Mouse (Mus musculus) cerebellum, adult 18-20 months (tissue): ENCODE measurements at regions not wholly inside any gene's neighbourhood (a gene's known extent, or its start where the extent isn't known, plus 50 kb on each side); places are given as distances from the start of the nearest gene placed in this dataset.

Experiments used
- DNase-seq, 2 experiments: peaks; one replicate each; pipeline ENCODE4 v3.0.0; 2021

DNA sequence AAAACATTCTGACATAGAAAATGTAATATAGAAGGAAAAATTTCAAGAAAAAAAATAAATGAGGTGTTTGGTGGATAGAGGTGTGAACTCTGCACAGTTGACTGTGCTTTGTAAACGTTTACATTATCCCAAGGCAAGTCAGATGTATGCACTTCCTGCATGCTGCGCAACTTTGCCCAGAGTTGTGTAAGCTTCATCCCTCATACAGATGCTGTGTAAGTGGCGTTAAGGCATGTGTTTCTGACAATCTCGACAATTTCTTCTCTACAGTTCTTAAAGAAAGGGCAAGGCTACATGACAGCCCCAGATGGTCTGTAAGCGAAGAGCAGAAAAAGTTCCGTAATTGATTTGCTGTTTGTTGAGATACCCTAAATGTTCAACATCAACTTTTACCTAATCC is 476.6 kb upstream of the Pitx2 start:
- no peak for DNase-seq

DNA sequence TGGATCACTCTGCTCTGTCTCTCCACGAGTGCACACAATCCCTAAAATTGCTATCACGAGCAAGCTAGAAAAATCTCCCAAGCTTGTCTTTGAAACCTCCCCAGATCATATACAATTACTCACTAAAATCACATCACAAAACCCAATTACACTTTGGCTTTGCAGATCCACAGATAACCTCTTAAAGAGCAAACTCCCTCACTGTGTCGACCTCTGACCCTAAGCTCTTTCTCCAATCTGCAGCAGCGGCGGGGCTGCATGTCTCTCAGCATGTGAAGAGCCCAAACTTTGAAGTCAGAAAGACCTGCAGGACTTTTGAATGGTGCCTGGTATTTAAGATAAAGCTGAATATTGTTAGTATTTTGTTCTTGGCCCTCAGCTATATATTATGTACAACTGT is 479.4 kb upstream of the Pitx2 start:
- no peak for DNase-seq

DNA sequence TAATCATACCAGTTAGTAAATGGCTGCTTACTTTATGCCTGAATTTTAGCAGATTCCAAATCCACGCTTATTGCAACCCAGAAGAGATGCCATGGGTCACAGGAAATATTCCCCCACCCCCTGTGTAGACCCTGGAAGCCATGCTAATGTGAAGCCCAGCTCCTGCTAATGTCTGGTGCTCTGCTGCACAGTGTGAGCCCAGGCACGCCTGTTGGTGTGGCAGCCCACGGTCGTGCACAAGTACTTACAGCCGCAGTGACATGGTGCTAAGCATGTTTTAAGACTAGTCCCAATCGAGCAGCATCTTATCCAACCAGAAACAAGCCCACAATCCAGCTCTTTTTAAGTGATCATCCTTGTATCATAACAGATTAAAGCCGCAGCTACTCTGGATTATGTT is 480.5 kb upstream of the Pitx2 start:
- DNase-seq, result no peak

DNA sequence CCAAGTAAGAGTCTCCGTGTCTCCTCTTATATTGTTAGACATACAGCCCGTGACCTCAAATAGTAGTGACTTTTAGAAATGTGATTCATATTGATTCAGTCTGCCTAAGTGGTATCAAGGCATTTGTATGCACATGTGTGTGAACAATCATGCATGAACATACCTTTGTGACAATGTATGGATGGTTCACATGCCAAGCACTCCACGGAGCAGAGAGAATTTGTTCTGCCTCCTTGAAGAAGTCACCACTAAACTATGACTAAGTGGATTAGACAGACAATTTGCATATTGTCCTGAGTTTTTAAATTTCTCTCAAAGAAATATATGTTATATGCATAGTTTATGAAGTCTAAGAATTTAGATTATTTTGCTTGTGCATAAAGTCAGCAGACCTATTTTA is 492.4 kb upstream of the Pitx2 start:
- DNase-seq, result no peak

DNA sequence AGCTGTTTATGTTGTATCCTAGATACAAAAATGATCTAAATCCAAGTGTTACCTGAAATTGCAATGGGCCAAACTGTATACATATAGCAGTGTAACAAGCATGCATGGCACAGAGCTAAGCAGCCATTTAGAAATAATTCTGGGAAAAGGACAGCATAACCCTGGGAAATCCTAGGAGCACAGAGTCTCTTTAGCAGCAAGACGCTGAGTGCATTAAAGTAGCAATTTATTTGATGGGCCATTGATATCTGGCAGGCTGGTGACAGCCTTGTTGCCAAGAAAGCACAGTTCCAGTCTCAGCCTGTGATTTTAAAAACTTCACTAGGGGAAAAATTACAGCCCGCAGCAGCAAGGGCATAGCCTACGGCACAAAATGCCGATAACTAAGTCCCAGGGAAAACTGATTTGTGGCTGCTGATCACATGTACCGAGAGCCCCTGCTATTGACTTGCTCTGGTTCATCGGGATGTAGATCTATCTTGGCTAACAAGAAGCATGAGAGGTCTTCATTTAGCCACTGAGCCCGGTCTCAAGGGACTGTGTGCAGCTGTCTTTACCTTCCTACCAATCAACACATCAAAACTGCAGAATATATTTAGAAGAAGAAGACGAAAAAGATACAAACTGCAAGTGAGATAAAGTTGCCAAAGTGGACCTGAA is 531.1 kb upstream of the Pitx2 start:
- no peak for DNase-seq

DNA sequence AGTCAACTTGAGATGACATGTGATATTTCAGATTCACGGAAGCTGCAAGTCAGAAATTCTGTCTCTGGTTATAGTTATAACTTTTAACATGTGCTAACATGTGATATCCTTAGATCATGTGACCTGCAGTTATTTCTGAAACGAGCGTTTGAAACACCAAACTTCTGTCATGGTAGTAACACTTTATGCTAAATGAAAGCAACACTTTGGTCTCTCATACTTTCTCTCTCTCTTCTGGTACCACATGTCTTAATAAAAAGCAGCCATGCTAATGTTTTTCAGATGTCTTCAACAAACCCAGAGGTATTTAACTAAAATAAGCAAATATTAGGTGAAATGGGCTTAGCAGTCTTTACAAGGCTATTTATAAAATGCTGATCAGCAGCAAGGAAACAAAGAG is 534.5 kb upstream of the Pitx2 start:
- DNase-seq, result no peak

DNA sequence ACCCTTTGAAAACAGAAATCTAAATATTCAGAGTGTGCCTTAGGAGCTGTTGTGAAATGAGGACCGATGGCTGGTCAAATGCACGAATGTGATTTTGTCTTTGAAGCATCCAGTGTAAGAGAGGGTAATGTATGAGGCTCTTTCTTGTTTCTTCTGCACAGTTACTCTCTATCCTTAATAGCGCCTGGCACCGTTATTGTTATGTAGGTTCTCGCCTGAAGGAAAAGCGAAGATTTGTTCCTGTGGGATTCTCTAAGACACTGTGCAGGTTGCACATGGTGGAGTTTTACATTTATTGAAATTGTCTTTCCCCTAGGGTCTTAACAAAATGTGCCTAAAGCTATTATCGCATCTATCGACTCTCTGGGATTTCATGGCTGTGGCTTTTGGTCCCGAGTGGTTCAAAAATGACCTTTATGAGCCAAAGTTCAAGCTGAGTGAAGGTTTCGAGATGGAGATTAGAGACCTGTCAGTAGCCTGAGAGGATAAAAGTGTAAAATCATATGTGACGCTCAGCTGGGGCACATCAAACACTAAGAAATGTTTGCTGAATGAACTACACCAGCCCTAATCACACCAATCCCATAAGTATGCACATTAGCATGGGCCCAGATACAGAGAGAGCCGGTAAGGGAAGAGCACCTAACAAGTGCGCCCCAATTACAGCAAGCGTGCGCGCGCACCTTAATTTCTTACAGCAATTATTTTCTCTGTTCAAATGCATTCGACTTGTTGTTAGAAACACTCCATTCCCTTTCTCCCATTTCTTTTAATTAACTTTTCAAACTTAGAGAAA is 562.5 kb upstream of the Pitx2 start:
- no peak for DNase-seq

DNA sequence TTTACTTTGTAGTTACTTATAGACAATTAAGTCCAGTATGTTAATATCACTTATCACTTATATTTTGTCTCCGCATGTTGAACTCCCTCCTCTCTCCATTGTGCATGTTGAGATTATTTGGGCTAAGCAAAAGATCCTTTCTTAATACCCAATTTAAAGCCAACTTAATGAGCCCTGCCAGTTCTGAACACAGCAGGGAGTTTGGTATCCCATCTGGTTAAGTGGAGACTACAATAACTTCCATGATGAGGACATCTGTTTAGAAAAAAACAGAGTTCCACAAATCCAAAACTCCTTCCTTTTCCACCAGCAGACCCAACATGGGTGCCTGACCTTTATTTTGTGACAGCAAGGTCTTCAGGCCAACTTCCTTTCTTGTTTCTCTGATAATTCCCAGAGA is 572.0 kb upstream of the Pitx2 start:
- no peak for DNase-seq

DNA sequence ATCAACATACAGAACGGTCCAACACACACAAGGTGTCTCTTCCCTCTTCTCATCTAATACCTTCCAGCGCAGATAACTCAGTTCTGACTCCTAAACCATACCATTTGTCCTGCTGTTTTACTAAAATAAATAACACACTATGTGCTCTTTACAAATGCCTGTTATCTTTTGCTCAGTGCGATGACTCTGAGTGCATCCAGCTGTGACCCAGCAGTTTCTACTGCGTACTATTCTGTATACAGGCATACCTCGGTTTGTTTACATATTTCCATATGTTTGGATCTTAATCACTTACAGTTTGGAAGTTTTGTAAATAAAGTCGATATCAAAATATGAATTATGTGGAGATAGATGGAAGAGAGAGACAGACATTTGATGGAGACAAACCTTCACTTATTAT is 583.0 kb upstream of the Pitx2 start:
- no peak for DNase-seq

DNA sequence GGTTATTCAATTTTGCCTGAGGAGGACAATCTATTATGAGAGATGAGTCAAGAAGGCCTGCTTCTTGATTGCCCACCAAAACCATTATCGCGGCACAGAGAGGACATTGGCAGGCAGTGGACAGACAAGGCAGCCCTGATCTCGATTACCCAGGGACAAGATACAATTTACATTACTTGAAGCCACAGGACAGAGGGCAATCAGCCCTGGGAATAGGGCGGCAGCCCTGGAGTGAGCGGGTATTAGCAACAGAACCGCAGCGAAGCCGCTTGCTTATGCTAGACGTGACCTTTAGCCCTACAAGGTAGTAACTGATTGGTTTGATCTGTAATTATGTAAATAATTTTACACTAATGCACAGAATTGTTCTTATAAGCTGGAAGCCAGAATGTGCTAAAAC is 586.0 kb upstream of the Pitx2 start:
- no peak for DNase-seq

DNA sequence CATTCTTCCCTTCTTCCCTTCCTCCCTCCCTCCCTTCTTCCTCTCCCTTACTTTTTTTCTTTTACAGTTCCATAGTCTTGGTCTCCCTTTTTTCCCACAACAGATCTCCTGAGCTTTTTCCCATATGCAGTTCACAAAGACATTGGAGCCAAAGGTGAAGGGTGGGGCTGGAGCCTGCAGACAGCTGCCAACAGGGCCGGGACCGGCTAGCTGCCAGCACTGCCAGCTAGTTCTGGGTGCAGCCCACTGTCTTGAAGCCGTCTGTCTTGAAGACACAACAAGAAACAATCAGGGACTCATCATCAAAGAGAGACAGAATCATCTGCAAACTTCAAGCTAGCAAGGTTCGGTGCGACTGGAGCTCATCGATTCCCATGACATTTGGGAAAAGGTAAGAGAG is 588.9 kb upstream of the Pitx2 start:
- no peak for DNase-seq

DNA sequence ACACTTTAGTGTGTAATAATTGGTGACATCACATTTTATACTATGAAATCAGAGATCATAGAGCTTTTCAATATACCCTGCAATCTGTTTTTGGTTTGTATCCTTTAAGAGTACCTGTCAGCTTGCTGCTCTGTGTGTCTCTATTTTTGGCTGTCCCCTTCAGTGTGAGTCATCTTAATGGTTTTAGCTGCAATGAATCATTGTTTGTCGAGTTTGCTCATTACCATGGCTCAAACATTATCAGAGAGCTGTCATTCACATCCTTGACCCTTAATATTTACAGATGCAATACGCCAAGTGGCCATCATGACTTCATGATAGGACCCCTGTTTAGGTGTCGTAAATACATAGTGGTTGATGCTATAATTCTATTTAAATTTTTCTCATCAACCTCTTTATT is 591.0 kb upstream of the Pitx2 start:
- no peak for DNase-seq

DNA sequence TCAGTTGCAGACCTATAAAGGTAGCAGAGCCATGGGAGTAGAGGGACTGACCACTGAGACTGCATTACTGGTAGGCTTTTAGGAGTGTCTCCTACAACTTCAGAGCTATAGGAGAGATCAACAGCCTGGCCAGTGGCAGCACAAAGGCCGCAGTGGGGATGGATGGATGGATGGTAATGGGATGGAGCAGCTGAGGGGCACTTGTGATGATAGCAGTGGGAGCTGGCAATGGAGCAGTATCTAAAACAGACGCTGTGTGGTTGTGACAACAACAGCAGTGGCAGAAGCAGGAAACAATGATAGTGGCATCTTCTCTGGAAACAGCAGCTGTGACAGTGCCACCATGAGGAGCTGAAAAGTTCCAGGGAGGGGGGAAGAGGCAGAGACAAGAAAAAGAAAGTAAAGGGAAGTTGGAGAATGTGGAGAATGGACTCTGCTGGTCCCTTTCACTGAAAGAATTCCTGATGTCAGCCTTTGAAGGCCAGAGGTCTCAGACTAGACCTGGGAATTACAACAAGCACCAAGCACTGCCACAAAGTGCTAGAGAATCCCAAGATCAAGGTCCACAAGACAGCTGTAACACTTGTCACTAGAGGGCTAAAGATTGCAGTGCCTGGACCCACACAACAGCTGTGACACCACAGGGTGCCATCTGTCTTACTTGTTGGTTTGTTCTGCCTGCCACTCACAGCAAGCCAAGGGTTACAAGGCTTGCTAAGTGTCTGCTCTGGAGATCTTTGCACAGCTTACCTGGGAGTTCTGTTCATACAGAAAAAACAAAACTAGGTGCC is 624.1 kb upstream of the Pitx2 start:
- no peak for DNase-seq

DNA sequence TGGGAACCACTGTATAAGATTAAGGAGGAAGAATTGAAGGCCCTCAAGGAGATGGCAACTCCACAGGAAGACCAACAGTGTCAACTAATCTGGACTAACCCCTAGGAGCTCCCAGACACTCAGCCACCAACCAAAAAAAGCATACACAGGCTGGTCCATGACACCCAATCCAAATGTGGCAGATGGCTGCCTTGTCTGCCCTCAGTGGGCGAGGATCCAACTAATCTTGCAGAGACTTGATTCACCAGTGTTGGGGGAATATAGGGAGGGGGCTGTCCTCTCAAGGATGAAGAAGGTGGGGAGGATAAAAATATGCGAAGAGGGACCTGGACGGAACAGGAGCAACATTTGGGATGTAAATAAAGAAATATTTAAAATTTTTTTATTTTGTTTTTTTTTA is 629.1 kb upstream of the Pitx2 start:
- no peak for DNase-seq

DNA sequence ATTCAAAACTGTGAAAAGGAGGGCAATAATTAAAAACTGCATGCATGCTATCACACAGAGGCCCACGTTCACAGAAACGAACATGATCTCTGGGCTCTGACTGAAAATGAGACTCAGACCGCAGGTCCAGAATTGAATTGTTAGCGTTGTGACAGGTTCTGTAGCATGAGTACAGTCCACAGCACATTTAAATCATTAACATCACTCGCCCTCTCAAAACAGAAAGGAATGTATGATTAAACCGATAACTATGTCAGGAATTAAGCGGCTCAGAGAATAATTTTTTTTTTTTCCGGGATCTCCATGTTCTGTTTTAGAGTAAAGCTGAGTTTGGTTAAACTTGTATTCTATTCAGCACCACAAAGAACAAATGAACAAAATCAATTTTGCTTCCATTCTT is 634.3 kb upstream of the Pitx2 start:
- no peak for DNase-seq

DNA sequence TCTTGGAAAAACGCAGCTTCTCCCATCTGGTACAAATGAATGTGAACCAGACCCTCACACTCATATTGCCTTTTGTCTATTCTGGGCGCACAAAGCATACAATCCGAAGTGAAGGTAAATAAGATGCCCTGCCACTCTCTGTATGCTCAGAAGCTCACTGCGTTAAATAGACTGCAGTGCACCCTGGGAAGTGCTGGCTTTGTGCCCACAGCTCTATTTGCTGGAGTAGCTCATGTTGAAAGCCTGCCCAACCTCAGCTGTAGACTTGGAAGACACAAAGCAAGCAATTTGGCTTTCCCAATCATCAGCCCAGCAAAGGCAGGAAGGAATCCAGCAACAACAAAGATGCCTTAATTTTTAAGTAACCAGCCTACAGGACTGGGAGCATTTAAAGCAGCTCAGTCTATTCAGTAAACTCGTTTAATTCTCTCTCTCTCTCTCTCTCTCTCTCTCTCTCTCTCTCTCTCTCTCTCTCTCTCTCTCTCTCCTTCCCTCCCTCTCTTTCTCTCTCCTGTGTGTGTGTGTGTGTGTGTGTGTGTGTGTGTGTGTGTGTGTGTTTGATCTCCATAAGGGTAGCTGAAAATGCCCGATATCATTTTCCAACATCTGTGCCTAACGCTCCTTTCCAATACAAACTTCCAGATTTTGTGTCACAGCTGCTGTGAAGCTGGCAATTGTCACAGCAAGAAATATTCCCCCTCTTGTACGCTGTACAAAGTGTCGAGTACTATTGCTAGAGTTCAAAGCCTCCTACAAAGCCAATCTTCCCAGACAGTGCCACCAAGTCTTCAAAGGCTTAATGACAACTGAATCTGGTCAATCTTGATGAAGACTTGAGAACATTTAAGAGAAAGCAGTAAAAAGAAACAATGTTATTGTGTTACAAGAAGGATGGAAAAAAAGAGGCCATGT is 650.5 kb upstream of the Fam241a start:
- DNase-seq, result peak; percentile 3 to 5

DNA sequence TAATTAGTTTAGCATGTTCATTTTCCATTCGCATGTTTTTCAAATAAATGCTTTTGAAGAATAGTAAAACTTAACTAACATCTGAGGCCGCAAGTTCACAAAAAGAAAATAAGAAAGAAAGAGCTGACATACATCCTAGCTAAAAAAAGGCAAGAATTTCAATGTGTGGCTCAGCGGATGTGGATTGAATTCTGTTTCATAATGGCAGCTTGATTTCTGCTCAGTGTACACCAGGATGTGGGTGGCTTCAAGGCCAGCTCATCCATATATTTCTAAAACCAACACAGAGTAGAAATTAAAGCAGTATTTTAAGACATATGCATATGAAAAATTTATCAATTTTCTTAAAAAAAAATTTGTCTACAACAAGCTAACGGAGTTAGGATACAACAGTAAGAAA is 629.3 kb upstream of the Fam241a start:
- no peak for DNase-seq

DNA sequence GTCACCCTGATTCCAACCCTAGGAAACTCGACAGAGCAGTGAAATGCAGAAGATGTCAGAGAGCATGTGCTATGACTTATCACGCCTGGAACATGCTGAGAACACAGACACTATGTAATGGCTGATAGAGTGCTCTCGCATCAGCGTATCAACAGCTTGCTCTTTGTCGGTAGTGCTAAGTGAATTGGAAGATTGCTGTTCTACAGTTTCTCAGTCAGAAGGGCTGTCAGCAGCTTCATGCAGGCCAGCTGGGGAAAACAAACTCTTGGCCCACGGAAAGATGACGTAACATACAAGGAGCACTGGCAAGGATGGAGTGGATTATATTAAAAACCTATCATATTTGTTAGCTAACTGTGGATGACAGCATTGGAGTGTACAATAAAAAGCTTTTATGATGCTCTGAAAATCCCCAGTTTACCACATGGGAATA is 624.6 kb upstream of the Fam241a start:
- DNase-seq, result no peak

DNA sequence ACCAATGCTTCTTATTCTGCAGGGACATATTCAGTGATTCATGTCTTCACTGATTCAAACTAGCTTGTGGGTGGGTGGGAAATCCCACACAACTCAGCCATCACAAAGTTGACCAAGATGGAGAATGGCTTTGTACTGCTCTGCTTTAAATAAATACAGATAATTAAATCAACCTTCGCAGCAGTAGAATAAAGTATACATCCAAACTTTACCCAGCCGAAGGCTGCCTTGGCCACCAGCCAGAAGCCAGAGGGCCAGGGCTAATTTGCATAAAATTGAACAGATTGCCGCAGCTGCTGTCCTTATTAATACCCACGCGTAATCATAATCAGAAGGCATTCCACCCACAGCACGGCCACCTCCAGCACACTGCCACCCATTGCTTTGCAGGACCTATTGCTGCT is 623.8 kb upstream of the Fam241a start:
- DNase-seq, result peak; percentile 3 to 14

DNA sequence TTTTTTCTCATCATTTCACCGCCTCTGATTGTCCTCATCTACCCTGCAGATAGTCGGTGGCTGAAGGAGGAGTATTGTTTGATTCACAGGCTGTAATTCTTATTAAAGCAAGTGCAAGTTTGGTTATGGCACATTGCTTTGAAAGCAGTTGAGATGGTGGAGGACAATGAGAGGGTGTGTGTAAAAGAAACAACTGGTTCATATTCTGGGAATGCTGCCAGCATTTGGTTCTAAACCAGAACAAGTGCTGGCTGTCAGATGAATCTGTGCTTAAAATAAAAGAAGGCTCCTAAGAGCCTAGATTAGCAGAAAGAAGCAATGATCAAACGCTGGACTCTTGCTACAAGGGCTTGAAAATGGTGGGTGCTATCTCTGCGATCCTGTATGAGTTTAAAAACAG is 622.7 kb upstream of the Fam241a start:
- no peak for DNase-seq

DNA sequence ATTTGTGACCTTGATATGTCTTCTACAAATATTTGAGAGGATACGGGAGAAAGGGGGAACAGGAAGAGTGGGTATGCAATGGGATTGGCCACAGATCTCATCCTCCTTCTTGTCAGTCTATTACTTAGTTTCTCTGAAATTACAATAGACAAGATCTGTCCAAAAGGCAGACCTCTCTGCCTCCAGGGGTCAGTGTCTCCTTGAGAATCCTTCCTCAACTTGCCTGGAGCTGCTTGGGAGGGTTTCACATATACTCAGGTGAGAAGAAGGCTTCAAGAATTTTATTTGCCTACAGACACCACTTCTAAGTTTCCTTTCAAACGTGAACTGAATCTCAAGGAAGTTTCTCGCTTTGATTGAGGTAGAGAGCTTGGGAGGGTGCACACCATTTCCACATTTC is 575.0 kb upstream of the Fam241a start:
- DNase-seq, result no peak

DNA sequence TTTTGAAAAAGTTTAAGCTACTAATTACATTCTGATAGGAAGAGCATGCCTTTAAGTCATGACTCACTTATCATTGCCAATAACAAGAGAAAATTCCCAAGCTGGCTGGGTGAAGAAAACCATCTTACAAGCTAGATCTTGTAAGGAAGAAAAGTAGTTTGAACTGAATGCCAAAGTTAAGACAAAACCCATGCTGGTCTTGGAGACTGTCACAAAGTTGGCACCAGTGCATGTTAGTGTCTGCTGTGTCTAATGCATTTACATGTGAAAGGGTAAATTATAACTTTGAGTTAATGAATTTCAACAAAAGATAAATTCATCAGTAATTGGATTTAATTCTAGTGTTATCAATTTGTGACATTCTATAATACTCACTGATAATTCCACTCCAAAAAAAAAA is 533.6 kb upstream of the Fam241a start:
- no peak for DNase-seq

DNA sequence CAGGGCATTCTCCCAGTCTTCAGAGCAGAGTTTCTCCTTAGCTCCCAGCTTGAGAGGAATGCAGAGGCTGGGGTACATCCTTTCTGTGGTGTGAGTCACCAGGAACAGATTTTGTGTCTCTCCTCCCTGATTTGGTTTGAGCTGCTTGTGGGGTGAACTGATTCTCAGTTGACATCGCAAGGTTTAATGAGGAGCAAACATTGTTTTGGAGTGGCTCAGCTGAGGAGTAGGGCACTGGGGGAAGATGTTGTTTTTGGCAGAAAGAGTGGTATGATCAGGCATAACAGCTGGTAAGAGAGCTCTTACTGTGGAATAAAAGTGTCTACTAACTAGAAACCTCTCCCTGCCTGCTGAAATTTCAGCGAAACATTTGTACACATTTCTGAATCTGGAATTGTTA is 519.4 kb upstream of the Fam241a start:
- no peak for DNase-seq
